Mouse (Mus musculus) forebrain, embryonic 11.5 days (tissue): ENCODE data around the gene Ralgds. TPM values are rescaled to one million over a fixed set of nuclear protein-coding genes. Genes with fewer than 3 reads are reported as not detected.

Experiments used
- ATAC-seq: fragments of 200-750 bp; cut with Nextera tagmentation; replicated peaks from 2 replicates; pipeline ENCODE4 v1.8.0; 2017; ENCODE audit warnings: moderate TSS enrichment; ENCODE audit not compliant: low FRiP score
- DNase-seq: peaks from one replicate; pipeline ENCODE4 v3.0.0-alpha.2; 2017; ENCODE audit warnings: low spot score
- H3K27ac ChIP-seq: fragments of 300-500 bp; sonication (generic); 2 replicates; pipeline ENCODE4 v1.5.1; 2014; ENCODE audit warnings: low read depth, low read length
- H3K27me3 ChIP-seq: fragments of 300-500 bp; sonication (generic); 2 replicates; pipeline ENCODE4 v1.6.1; 2014; ENCODE audit warnings: mild to moderate bottlenecking, low read length, mixed read lengths; ENCODE audit not compliant: control insufficient read depth, insufficient read depth
- H3K36me3 ChIP-seq: fragments of 300-500 bp; sonication (generic); 2 replicates; pipeline ENCODE4 v1.6.1; 2014; ENCODE audit warnings: mild to moderate bottlenecking, low read length, moderate library complexity, mixed read lengths; ENCODE audit not compliant: control insufficient read depth, insufficient read depth
- H3K4me1 ChIP-seq: fragments of 300-500 bp; sonication (generic); replicated peaks from 2 replicates; pipeline ENCODE4 v1.6.1; 2014; ENCODE audit warnings: low read length, mixed read lengths; ENCODE audit not compliant: control insufficient read depth, insufficient read depth
- H3K4me2 ChIP-seq: fragments of 300-500 bp; sonication (generic); 2 replicates; pipeline ENCODE4 v1.6.1; 2014; ENCODE audit warnings: low read depth, mild to moderate bottlenecking, low read length, moderate library complexity, mixed read lengths; ENCODE audit not compliant: severe bottlenecking
- H3K4me3 ChIP-seq: fragments of 300-500 bp; sonication (generic); 2 replicates; pipeline ENCODE4 v1.5.1; 2014; ENCODE audit warnings: low read depth, low read length
- H3K9ac ChIP-seq: fragments of 300-500 bp; sonication (generic); 2 replicates; pipeline ENCODE4 v1.6.1; 2014; ENCODE audit warnings: low read length
- H3K9me3 ChIP-seq: fragments of 300-500 bp; sonication (generic); 2 replicates; pipeline ENCODE4 v1.6.1; 2016; ENCODE audit warnings: low read length, mixed read lengths; ENCODE audit not compliant: control insufficient read depth
- WGBS: fragments of 180-500 bp; shearing (Covaris S2); extraction: QIAGEN DNeasy Blood & Tissue Kit; methylation state at CpG from one replicate; pipeline ENCODE4 v1.1.7; 2014; 5-methylcytosine and 5-hydroxymethylcytosine counted together
- polyA plus RNA-seq: library from polyadenylated mRNA; unstranded; fragments of >200 nt; fragmentation: Nextera tagmentation; extraction: Ambion mirVana; gene quantifications from 2 replicates; pipeline ENCODE4 v1.2.1, GENCODE M21; 2014

Ralgds gene
- polyA plus RNA-seq, 1 experiment from 2014 or later, result 47.6 TPM

DNA sequence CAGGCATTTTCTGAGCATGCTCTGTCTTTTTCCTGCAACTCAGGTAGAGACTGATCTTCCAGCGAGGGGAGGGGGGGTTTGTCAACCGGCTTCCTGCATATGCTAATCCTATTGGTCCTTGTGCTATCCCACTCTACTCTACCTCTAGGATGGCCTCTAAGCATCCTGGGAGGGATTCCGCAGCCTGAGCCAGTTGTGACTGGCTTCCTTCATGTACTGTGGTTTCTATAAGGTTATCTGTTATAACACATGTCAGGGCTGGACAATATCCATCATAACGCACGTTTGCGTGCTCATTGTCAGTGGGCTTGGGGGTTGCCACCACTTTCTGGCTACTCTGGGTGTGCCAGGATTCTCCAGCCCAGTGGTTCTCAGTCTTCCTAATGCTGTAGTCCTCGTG is 83.1 kb downstream of the Ralgds start:
- H3K27ac ChIP-seq, result no peak overlapping the region
- no peak for DNase-seq
- no peaks in the 10 kb centered on the region for H3K4me1 ChIP-seq
- no peak overlapping the region for H3K4me2 ChIP-seq
- no peak for ATAC-seq
- H3K27me3 ChIP-seq, result no peaks in the 10 kb centered on the region
- WGBS, result 80% methylated on average over 7 of the region's 7 CpGs
- H3K4me3 ChIP-seq, result no peak overlapping the region
- no peak overlapping the region for H3K9ac ChIP-seq
- no peaks in the 10 kb centered on the region for H3K36me3 ChIP-seq
- no peaks in the 10 kb centered on the region for H3K9me3 ChIP-seq

DNA sequence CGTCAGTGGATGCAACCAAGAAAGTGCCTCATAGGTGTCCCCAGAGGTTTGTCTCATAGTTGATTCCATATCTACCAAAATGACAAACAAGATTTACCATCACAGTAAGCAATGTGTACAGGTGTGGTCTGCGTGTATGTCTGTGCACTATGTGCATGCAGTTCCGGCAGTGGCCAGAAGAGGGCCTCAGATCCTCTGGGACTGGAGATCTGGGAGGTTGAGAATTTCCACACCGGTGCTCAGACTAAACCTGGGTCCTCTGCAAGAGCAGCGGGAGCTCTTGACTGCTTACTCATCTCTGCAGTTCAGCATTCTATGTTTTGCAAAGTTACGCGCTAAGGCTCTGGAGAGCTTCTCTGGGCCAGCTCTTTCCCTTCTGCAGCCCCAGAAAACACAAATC is 84.1 kb downstream of the Ralgds start:
- 87% methylated on average over 7 of the region's 7 CpGs for WGBS
- Histone ChIP-seq H3K27me3 (no peaks in the 10 kb centered on the region), H3K9me3 (no peaks in the 10 kb centered on the region), H3K36me3 (no peaks in the 10 kb centered on the region), H3K4me3 (no peak overlapping the region), H3K27ac (no peak overlapping the region), H3K9ac (no peak overlapping the region), H3K4me2 (no peak overlapping the region), H3K4me1 (no peaks in the 10 kb centered on the region)
- DNase-seq (no peak), ATAC-seq (no peak)

DNA sequence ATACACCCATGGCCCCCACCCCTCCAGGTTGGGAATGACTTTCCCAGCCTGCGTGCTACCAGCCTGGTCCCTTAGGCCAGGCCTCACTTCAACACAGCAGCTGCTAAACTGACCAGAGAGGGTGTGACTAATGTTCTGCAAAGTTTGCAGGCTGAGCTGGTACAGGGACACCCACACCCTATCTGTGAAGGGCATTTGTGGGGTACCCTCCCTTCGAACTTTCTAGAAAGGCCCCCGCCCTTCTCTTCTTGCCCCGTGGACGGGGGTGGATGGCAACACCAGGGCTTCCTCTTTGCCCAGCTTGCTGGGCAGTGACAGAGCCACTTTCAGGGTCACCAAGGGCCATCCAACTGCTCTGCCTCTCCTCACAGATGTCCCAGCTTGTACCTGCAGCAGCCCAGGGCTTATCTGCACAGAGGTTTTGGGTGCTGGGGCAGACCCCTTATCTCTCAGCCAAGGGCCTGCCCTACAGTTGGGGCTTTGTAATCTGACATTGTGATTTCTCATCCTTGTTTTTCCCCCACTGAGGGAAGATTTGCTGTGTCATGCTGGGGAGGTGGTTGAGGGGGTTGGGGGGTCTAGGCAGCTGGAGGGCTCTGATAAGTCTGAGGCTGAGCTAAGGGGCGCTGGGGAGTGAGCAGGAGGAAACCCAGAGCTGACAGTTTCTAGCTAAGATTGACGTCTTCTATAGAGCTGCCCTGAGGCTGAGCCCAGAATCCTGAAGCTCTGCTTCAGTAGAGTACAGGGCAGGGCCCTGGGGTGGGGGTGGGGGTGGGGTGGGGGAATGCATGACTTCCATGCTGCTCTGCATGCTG is 85.0 kb downstream of the Ralgds start:
- Histone ChIP-seq H3K9ac (no peak overlapping the region), H3K36me3 (no peaks in the 10 kb centered on the region), H3K9me3 (no peaks in the 10 kb centered on the region), H3K4me1 (no peaks in the 10 kb centered on the region), H3K4me3 (no peak overlapping the region), H3K4me2 (no peak overlapping the region), H3K27ac (no peak overlapping the region), H3K27me3 (no peaks in the 10 kb centered on the region)
- WGBS, result 68% methylated on average over 7 of the region's 7 CpGs
- no peak for DNase-seq
- no peak for ATAC-seq

DNA sequence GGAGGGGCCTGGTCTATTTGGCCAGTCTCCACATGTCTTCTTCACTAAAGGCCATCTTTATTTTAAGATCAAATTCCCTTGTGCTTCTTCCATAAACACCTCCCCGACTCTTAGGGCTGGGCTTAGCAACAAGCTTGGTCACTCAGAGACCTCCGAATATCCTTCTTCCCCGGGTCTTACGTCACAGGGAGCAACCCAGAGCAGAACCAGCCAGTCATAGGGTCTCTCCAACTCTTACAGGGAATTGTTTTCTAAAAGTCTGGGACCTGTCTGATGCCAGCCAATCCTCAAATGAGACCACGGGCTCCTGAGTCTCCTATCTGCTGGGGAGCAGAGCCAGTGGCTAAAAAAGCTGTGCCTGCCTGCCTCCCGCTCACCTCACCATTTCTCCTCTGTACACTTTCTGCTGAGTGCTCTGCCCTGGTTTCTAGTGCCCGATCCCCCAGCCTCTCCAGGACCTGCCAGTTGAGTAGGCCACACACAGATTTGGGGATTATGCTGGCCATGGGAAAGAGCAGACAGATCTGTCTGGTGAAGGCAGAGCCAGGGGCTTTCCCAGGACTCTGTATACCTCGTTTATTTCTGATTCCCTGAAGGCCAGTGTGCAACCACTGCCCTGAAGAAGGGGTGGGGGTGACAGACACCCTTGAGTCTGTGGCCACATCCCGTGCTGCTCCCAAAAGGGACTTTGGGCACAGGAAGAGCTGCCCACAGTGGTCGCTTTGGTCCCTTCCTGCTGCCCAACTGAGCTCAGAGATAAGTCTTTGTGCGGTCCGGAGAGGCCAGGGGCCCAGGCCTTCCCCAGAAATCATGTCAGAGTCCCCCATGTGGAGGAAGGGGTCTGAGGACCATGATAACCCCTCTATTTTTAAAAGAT is 86.0 kb downstream of the Ralgds start:
- 69% methylated on average over 12 of the region's 12 CpGs for WGBS
- no peak for ATAC-seq
- no peaks in the 10 kb centered on the region for H3K27me3 ChIP-seq

DNA sequence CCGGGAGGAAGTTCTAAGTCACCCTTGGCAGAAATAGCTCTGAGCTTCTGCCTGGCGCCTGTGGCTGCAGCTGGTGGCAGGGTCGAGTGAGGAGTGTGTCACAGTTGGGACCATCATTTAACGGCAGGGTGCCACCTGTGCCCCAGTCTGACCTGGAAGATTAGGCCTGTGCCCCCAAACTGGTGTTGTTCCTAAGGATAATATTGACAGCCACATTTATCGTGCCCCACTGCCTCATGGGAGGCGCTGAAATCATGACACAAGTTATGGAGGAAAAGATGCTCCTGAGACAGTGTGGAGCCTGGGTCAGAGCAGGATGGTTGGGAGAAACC is 86.6 kb downstream of the Ralgds start:
- Histone ChIP-seq H3K4me1 (no peaks in the 10 kb centered on the region), H3K4me2 (no peak overlapping the region), H3K27ac (no peak overlapping the region), H3K27me3 (no peaks in the 10 kb centered on the region), H3K9me3 (no peaks in the 10 kb centered on the region), H3K36me3 (no peaks in the 10 kb centered on the region), H3K9ac (no peak overlapping the region), H3K4me3 (no peak overlapping the region)
- no peak for ATAC-seq
- no peak for DNase-seq
- WGBS, result 77% methylated on average over 6 of the region's 6 CpGs

More for the DNA sequence above, 86.0 kb downstream of the Ralgds start:
- Histone ChIP-seq H3K36me3 (no peaks in the 10 kb centered on the region), H3K4me1 (no peaks in the 10 kb centered on the region), H3K27ac (no peak overlapping the region), H3K4me3 (no peak overlapping the region), H3K9me3 (no peaks in the 10 kb centered on the region), H3K4me2 (no peak overlapping the region), H3K9ac (no peak overlapping the region)
- DNase-seq, result no peak

DNA sequence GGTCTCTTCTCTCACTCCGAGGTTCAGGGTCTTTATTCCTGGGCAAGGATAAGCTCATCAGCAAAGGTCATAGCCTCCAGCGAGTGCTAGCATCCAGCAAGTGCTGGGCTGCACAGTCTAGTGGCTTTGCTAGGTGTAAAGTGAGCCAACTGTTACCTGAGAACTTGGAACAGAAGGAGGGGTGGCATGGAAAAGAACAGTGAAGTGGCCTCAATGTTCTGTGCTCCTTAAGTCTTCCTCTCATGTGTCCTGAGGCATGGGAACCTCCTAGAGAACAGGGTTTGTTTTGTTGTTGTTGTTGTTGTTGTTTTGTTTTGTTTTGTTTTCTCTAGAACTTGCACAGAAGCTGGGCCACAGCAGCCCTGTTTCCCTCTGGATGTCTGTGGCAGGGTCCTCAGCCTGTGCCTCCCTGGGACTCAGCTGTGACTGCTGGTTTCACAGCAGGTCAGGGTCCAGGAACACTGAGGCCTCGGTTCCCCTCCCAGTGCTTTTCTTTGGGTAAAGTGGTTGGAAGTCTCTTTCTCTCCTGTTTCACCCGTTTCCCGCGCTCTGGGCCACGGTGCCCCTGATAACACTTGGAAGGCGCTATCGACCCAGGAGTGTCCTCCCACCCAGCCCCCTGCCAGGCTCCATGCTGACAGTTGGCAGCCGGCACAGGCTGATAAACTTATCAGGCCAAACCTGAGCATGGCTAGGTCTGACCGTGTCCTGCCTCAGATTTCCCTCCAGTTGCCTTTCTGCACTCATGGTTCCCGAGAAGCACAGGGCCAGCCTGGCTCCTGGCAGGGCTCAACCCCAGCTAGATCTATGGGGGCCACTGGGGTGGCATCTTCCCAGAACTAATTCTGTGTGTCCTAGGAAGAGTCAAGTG is 89.0 kb downstream of the Ralgds start:
- ATAC-seq (no peak), DNase-seq (no peak)
- WGBS, result 67% methylated on average over 12 of the region's 12 CpGs
- no peaks in the 10 kb centered on the region for H3K4me1 ChIP-seq
- H3K9ac ChIP-seq, result no peak overlapping the region
- no peaks in the 10 kb centered on the region for H3K27me3 ChIP-seq
- no peak overlapping the region for H3K4me3 ChIP-seq
- no peak overlapping the region for H3K27ac ChIP-seq
- no peaks in the 10 kb centered on the region for H3K36me3 ChIP-seq
- no peaks in the 10 kb centered on the region for H3K9me3 ChIP-seq
- no peak overlapping the region for H3K4me2 ChIP-seq

Other genes with a start within 250 kb of the Ralgds start
- 7.4 and 7.8 TPM in 2 replicates for gene Ppp1r26, start 66.3 kb upstream of the Ralgds start, polyA plus RNA-seq
- 1.6 and 2.2 TPM in 2 replicates for gene 1700007K13Rik, start 46.8 kb upstream of the Ralgds start, polyA plus RNA-seq
- 67.2 and 70.6 TPM in 2 replicates for gene Mrps2, start 45.1 kb upstream of the Ralgds start, polyA plus RNA-seq
- gene Gbgt1, start 16.2 kb upstream of the Ralgds start, polyA plus RNA-seq, result 0.35 TPM in 1 of 2 replicates, not detected in the other
- not detected in 2 replicates for gene Gm10134, start 7.0 kb upstream of the Ralgds start, polyA plus RNA-seq
- gene Cel, start 50.3 kb downstream of the Ralgds start, polyA plus RNA-seq, result not detected in 2 replicates
- 41.6 and 42.3 TPM in 2 replicates for gene Gtf3c5, start 70.6 kb downstream of the Ralgds start, polyA plus RNA-seq
- gene Gfi1b, start 108.9 kb downstream of the Ralgds start, polyA plus RNA-seq, result 3.4 and 3.5 TPM in 2 replicates
- gene Tsc1, start 128.1 kb downstream of the Ralgds start, polyA plus RNA-seq, result 27.4 and 32.4 TPM in 2 replicates
- gene Spaca9, start 186.6 kb downstream of the Ralgds start, polyA plus RNA-seq, result 1.5 and 2.1 TPM in 2 replicates
- gene Ak8, start 187.0 kb downstream of the Ralgds start, polyA plus RNA-seq, result 0.23 and 0.48 TPM in 2 replicates